Mouse (Mus musculus) cerebral cortex, adult 2 months (tissue): Measurements from ENCODE around the gene Cyth1.

ENCODE experiments used
- WGBS: fragments of 180-500 bp; shearing (Covaris S2); methylation state at CpG from one replicate; pipeline ENCODE4 v1.1.7; 2018; 5-methylcytosine and 5-hydroxymethylcytosine counted together

Gene Cyth1

DNA sequence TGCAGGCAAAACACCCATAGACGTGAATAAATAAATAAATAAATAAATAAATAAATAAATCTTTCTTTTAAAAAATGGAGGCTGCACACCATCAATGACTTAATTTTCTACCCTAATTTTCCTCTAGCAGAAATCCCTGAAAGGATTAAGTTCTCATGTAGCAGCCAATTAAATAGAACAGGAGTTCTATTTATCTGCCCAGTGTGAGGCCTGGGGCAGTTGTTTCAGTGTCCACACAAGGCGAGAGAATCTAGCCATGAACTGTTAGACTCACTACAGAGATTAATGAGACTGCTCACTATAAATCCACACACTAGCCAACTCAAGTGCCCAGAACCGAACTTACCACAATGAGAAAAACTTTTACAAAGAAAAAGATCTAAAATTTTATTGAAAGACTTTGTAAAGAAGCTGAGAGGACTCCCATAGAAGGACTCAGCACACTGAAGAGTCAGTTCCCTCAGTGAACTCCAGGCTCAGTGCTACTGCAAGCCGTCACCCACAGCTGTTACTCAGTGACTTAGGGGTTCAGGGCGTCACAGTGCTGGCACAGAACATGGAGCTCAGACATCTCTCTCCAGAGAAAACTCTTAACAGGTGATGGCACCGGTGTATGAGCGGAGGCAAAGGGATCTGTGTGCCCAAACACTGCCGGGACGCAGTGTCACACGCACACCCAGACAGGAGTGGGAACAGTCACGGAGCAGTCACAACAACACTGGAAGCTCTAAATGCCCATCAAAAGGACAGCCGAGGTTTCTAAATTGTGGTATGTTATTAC is 23.1 kb downstream of the Cyth1 start:
- WGBS, result 66% methylated on average over 12 of the region's 12 CpGs

DNA sequence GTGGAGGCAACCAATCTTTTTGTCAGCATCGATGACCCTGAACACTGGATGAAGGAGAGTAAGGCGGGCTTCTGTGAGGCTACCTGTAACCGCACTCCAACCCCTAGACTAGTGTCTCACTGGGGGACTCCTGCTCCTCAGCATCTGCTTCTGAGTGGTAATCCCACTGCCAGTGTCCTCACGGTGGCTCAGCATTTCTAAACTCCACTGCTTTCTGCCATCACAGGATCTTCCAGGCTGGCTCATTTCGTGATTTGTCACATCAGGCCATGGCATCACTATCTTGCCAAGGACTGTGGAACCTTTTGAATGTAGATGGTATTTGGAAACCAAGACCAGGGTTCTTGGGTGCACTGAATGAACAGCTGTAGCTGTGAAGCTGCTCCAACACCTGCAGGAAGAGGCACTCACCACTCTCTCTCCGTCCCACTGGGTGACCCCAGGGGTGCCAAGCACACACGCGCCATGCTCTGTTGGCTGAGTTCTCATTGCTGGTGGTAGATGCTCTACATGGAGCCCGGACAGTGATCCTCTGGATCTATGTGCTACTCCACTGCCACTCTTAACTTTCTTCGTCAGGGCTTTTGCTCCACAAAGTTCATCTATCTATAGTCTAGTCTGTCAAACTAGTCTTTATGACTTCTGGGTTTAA is 24.9 kb downstream of the Cyth1 start:
- WGBS, result 87% methylated on average over 10 of the region's 10 CpGs

DNA sequence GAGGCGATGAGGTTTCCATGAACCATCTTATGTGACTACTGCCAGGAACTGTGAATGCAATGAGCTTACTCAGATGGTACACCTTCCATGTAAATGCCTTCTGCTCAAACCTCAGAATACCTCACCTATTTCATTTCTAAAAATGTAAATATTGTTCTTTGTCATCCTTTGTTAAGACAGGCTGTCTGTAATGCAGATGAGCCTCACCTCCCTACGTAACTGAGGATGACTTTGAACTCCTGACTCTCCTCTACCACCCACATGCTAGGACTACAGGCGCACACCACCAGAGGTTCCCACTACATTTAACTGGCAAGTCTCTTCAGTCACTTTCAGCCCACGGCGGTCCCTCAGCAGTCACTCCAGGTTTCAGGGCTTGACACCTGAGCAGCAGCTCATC is 25.5 kb downstream of the Cyth1 start:
- 74% methylated on average over 5 of the region's 5 CpGs for WGBS

DNA sequence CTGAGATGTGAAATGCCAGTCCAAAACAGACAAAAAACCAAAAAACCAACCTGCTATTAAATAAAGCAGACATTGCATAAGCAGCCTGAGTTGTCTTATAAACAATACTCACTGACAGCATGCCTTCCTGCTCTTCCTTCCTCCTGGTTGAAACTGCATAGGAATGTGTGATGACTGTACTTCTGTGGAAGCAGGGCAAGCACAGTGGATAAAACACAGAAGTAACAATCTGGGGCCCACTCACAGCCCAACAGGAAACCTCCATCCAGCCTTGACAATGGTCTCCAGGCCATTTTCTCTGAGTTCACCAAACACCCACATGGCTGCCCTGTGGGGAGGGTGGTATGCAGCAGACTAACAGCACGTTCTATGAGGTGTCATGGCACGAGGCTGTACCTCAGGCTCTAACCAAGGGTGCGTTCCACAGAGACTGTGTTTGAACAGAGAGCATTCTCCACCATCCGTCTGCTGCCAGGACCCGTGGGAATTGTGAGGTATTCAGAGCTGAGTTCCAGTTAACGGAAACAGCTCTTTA is 26.0 kb downstream of the Cyth1 start:
- 45% methylated on average over 6 of the region's 6 CpGs for WGBS

DNA sequence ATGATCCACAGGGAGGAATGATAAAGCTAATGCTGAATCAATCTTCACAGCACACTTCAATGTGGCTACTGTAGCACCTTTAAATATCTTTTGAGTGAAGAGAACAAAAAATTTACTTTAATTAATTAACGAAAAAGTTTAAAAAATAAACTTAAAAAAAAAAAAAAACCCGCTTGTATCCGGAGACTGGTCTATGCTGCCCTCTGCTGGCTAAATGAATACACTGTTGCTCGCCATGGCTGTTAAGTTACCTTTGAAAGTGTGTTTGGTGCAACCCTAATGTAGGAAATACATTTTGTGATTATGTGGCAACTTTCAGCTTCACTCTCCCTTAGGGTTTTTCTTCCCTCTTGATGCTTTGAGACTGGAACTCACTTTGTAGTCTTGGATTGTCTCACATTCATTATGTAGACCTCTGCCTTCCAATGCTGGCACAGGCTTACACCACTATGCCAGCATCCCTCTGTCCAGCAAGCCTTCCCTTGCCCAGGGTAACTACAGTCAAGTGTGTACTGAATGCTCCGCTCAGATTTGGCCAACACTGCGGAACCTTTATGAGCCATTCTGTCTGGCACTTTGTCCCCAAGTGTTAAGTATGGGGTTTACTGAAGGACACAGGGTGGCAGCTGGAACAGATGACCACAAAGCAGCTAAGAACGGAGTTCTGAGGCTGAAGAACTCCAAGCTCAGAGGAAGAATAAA is 27.7 kb downstream of the Cyth1 start:
- 18% methylated on average over 7 of the region's 7 CpGs for WGBS

DNA sequence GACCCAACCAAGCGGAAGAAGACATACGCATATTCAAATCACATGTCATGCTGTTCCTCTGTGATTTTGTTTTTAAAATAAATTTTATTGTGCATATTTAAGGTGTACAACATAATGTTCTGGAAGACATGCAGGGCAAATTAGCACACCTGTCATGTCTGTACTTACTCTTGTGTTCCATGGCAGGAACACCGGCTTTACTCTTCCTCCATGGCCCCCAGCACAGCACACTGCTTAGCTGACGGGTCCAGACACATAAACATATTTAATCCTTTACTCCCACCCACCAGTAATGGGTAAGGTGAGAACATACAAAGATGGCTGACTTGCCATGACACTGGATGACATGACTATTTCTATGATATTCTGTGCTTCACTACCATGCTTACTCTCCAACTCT is 29.3 kb downstream of the Cyth1 start:
- WGBS, result 93% methylated on average over 4 of the region's 4 CpGs

DNA sequence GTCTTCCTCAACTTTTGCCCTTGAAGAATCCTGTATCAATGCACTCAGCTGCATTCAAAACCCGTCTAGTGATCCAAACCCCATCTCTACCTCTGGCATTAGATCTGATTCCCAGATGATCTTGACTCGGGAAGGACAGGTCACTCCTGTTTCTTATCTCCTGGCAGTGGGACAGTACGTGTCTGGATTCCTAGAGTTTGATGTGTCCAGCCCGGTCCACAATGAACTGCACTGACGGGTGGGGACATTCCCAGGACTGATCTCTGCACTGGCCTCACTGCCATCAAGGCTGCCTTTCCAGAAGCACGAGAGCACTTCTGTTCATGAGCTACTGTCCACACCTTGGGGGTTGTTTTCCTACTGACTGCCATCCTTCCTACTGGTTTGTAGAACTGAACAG is 31.9 kb downstream of the Cyth1 start:
- 82% methylated on average over 6 of the region's 6 CpGs for WGBS

DNA sequence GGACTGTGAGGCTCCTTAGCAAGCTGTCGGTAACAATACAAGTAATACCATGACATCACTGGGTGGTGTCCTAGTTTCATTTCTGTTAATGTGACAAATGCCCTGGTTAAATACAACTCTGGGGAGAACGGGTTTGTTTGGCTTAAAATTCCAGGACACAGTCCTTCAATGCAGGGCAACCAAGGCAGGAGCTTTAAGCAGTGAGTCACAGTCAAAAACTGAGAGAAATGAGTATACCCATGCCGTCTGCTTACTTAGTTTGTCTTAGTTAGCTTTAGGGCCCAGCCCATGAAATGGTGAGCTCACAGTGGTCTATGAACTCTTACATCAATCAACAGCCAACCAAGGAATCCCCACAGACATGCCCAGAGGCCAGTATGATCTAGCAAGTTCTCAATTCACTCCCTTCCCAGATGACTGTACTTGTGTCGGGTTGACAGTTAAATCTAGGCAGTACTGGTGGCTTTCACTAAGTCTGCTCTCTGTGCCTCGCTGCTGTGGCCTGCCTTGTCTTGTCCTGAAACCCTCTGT is 32.4 kb downstream of the Cyth1 start:
- 61% methylated on average over 5 of the region's 5 CpGs for WGBS

DNA sequence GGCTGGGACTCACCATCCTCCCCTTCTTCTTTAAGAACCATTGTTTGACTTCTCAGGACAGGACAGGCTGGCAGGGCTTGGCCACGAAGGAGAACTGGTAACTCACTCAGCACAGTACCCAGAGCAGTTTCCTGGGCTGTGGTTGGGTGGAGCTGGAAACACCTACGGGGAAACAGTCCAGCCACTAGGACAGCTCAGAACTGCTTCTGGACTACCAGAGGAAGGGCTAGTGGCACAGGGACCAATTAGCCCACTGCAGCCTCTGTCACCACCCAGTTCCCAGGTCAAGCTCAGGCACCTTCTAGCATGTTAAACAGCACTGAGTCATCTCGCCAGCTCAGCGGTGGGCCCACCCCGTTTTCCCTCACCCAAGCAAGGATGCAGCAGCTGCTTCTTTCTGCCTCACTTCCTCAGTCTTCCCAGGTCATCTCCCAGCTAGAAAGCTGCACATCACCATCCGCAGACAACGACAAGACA is 35.7 kb downstream of the Cyth1 start:
- 30% methylated on average over 7 of the region's 7 CpGs for WGBS

DNA sequence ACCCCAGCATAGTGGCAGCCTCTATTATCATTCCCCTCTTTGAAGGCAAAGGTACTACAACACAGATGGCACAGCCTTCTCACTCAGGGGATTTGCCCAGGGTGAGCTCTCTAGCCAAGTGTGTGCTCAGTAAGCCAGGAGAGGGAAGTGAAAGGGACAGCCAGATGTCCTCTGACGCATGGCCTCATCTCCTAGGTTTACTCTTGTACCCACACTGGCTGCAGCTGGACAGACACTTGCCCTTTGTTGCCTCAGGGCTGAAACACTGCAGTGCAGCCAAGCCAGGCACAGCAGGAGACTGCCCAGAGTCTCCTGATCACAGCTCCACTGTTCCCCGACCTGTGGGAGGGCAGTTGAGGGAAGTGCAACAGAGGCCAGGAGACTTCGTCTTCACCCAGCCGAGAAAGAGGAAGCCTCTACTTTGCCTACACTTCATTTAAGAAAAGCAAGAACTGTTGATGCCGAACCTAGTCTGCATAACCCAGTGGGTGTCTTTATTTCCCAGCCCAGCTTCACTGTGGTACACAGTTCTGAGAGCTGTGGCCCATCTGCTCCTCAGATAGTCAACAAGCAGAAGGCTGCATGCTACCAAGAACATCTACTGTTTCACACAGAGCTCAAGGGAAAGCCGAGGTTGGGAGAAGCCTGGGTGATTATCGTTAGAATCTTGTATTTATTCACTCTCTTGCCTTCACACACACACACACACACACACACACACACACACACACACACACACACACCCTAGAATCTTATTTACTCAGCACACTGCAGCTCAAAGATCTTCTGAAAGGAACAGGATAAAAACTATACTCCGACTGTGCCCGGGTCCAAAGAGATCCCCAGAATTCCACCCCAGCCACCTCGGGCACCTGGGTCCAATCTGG is 36.4 kb downstream of the Cyth1 start:
- WGBS, result 14% methylated on average over 10 of the region's 10 CpGs

DNA sequence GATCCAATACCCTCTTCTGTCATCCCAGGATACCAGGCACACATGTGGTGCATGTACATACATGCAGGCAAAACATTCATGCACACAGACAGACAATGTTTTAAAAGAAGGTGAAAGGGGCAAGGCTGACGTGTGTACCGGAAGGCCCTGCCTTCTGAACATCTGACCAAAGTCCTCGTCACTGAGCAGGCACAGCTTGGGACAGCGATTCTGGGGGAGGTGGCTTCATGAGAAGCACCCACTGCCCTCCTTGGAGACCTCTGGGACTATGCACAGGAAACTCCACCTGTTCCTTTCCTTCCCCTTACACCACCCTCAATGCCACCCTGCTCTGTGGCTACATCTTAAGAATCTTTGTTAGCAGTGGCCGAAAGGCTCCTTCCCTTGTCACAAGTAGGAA is 37.4 kb downstream of the Cyth1 start:
- WGBS, result 57% methylated on average over 5 of the region's 5 CpGs

DNA sequence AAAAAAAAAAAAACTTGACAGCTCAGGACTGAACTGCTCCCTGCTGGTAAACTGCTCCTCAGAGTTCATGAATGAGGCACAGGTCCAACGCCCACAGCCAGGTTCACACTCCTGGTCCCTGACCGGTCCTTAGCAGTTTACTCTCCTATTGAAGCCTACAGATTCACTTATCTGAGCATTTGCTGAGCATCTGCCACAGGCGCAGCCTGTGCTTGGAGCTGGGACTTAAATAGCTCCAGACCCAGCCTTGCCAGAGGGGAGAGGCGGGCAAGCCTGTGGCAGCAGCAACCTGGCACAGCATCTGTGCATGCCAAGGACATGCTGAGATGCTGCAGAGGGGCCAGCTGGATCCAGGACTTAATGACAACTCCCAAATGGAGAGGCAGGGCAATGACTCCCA is 38.3 kb downstream of the Cyth1 start:
- WGBS, result 30% methylated on average over 4 of the region's 4 CpGs

DNA sequence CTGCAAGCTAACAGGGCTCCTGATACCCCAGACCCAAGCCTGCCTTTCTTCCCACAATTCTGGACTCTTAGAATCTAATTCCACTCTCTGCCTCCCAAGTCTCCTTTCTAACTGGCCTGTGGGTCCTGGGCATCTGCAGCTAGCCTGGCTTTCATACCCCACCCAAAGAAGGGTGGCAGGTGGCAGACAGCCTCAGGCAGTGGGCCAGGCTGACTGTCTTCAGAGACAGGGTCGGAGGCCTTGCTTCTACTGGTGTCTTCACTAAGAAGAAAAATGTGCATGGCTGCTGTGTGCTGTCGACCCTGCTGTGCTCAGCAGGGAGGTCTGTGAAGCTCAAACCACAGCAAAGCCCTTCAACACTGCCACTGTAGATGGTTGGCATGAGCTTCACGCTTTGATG is 39.0 kb downstream of the Cyth1 start:
- WGBS, result 45% methylated on average over 3 of the region's 3 CpGs

DNA sequence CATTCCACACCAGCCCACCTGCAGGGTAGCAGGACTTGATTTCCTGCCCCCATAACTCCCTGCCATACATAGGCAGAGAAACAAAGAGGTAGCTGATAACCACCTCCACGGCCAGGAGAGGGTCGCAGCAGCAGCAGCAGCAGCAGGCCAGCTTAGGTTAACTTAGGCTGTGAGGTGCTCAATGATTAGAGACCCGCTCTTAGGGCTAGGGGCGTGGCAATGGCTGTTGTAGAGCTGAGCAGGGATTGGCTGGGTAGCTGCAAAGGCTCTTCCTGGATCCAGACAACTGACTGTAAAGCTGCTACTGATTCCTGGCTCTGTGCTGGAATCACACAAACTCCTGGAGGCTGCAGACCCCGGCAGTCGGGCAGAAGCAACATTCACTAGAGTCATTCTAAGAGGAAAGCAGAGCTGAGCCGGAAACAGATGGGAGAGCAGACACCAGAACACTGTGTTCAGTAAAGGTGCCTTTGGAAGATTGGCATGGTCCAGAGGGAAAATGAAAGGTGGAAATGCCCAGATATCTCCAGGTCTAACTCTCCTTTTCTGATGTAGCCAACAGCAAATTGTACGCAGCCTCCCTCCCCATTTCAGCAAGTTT is 39.6 kb downstream of the Cyth1 start:
- WGBS, result 29% methylated on average over 8 of the region's 8 CpGs

DNA sequence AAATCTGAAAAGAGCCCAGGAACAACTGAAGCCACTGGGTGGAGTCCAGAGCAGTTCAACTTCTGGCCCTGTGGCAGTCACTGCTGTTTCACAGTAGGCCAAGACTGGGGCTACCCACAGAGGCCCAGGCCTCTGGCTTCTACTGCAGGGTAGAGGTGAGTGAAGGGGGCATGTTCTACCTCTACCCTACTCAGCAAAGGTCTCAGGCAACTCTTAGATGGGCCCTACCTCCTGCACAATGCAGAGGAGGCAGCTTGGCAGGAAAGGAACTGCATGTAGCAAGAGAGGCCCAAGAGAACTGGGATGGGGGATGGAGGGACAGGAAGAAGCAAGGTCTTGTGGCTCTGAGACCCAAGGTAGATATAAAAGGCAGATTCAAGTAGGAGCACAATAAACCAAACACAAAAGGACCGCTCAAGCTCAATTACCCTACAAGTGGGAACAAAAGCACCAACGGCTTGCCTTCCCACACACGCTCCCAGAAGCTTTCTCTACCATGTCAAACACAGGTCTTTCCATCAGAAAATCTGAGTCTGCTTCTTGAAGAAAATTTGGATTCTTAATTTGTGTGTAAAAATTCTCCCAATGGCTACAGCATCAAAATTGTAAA is 40.9 kb downstream of the Cyth1 start:
- WGBS, result 63% methylated on average over 3 of the region's 3 CpGs

DNA sequence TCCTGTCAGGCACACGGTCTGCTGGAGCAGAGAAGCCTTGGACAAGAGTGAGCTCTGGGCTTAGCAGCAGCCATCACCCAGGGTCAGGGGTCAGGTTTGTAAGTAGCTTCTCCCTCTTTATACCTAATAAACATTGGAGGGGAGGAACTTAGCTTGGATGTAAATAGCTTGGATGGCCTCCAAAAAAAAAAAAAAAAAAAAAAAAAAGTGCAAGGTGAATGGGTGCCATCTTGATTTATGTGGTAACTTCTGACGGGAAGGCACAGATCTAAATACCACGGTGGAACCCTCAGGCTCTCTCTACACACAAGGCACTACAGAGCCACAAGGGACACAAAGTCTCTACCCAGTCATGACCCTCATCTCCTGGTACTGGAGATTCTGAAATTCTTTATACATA is 42.1 kb downstream of the Cyth1 start:
- 88% methylated on average over 3 of the region's 3 CpGs for WGBS

DNA sequence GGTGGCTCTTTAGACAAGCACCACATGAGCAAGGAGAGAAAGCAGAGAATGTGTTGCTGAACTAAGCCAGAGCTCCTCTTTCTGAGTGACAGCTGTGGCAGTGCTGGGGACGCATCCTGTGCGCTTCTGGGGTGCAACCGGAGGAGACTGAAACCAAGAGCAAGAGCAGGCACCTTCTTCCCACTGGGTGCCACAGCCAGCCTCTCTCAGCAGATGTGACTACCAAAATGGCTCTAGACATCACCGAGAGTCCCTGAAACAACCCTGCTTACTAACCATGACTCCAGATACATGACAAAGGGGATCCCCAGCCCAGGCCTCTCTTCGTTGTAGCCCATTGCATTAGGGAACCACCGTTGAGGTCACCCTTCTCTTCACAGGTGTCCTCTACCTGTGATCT is 44.9 kb downstream of the Cyth1 start:
- WGBS, result 71% methylated on average over 6 of the region's 6 CpGs

DNA sequence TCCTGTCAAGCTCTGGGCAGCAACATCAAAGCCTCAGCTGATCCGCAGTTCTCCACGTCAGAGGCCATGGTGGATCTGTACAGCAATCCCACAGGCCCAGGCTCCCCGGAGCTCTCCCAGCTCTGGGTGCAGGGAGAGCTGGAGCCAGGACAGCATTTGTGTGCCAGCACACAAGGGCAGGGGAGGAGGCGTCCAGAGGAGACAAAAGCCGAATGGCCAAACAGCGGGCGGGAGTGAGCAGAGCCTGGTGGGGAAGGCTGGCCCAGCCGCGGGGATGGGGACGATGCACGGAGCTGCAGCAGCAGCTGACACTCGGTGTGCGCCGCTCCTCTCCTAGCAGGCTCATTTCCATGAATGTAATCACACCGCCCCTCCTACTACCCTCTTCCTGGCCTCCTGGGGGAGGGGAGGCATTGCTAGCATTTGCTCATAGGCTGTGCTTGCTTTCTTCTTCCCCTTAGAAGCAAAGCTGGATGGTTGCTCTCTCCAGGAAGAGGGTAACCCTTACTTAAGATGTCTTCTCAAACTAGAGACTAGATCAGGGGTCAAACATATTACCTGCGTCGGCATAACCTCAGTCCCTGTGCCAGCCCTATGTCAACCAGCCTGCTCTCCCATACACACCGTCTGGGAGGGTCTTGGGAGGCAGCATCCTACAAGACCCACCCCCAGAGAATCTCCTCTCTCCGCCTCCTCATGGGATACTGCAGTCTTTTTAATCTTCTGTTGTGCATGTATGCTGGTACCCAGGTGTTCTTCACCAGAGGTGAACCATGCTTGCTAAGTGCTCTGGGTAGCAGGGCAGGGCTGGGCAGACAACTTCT is 45.8 kb downstream of the Cyth1 start:
- 6% methylated on average over 19 of the region's 19 CpGs for WGBS

DNA sequence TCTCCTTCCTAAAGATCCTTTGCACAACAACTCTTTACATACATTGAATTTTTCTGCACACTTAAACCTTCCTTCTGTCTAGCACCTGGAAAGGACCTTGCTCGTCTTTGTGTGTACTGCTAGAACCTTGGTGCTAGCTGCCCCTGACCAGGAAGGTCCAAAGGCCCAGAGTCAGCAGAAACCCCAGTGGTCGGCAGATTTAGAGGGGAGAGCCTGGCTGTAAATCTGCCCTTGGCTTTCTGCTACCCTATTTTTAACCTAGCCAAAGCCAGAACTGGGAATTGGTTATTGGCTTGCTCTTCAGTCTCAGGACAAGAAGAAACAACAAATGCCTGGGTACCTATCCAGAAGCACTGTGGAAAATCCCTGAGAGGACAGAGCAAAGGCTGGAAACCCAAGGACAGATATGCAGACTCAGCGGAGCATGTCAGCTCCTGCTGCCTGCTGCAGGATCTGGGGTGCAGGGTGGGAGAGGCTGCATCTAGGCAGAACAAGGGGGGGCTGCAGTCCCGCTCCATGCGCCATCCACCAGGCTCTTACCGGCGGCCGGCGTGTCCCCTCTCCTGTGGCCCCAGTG is 46.5 kb downstream of the Cyth1 start:
- WGBS, result 6% methylated on average over 9 of the region's 9 CpGs
